Mouse (Mus musculus): Measurements from ENCODE around the gene Mydgf. TPM values are rescaled to one million over a fixed set of nuclear protein-coding genes. Genes with fewer than 3 reads are reported as not detected.

The Mydgf gene
- polyA plus RNA-seq, 1 experiment from 2014 or later, result 71.5 TPM

DNA sequence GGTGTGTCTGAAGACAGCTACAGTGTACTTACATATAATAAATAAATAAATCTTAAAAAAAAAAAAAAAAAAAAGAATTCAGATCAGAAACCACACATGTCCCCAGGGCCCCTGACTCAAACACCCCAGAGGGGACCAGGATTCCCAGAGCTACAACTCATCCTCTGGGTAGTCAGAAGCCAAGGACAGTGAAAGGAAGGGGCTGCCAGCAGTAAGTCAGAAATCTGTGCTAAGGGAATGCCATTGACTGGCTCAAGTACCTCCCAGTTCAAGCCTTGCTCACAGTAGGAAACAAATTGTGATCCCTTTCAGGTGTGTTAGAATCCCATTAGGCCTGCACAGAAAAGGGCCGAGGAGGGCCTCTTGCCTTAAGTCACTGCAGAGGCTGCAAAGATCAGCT is 30.5 kb upstream of the Mydgf start:
- H3K27ac ChIP-seq (ENCODE audit: low read length), result no peak overlapping the region
- no peak overlapping the region for H3K4me3 ChIP-seq (ENCODE audit: low read depth, low read length)
- no peaks in the 10 kb centered on the region for H3K27me3 ChIP-seq (ENCODE audit: control insufficient read depth, insufficient read depth, low read depth, low read length)
- peaks cover 25% of the 10 kb centered on the region for H3K4me1 ChIP-seq (ENCODE audit: control insufficient read depth, insufficient read depth, low read length)
- no peak overlapping the region for H3K9ac ChIP-seq (ENCODE audit: low read depth, low read length)
- H3K4me2 ChIP-seq (ENCODE audit: low read length), result no peak overlapping the region
- ATAC-seq, result no peak
- no peaks in the 10 kb centered on the region for H3K9me3 ChIP-seq (replicated peaks; ENCODE audit: control insufficient read depth, low read length, poor library complexity, severe bottlenecking)
- WGBS, result 72% methylated on average over 1 of the region's 1 CpGs
- peaks cover 14% of the 10 kb centered on the region for H3K36me3 ChIP-seq (ENCODE audit: control insufficient read depth, insufficient read depth, low read length)

- Histone ChIP-seq H3K4me1 (ENCODE audit: control insufficient read depth, insufficient read depth, low read length) (peaks cover 20% of the 10 kb centered on the region), H3K27me3 (ENCODE audit: control insufficient read depth, insufficient read depth, low read depth, low read length) (no peaks in the 10 kb centered on the region), H3K9me3 (replicated peaks; ENCODE audit: control insufficient read depth, low read length, poor library complexity, severe bottlenecking) (no peaks in the 10 kb centered on the region), H3K4me3 (ENCODE audit: low read depth, low read length) (no peak overlapping the region), H3K36me3 (ENCODE audit: control insufficient read depth, insufficient read depth, low read length) (peaks cover 19% of the 10 kb centered on the region), H3K4me2 (ENCODE audit: low read length) (no peak overlapping the region), H3K27ac (ENCODE audit: low read length) (no peak overlapping the region), H3K9ac (ENCODE audit: low read depth, low read length) (no peak overlapping the region)
- no peak for ATAC-seq
- 79% methylated on average over 6 of the region's 6 CpGs for WGBS
Observed at GRCm38 (mm10) chr17:56212676-56213075, 29.0 kb upstream of the Mydgf start.

DNA sequence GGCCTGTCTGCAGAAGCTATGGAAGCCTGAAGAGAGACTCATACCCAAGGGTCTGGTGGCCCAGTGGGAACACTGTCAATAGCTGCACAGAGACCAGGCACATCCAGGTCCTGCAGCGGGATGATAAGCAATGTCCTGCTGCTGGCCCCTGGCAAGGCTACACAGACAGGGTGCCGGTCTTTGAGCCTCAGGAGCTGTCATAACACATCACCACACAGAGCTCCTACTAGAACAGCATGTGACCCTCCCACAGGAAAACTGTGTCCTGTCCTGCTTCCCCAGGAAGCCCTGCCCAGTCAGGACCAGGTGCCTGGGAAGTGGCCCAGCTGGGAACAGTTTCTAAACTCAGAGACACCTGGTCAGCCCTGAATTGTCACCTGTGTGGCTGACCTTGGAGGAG is 27.4 kb upstream of the Mydgf start:
- H3K27me3 ChIP-seq (ENCODE audit: control insufficient read depth, insufficient read depth, low read depth, low read length), result no peaks in the 10 kb centered on the region
- no peak overlapping the region for H3K4me2 ChIP-seq (ENCODE audit: low read length)
- WGBS, result 96% methylated on average over 2 of the region's 2 CpGs
- peaks cover 4% of the 10 kb centered on the region for H3K4me1 ChIP-seq (ENCODE audit: control insufficient read depth, insufficient read depth, low read length)
- H3K9ac ChIP-seq (ENCODE audit: low read depth, low read length), result no peak overlapping the region
- no peak overlapping the region for H3K4me3 ChIP-seq (ENCODE audit: low read depth, low read length)
- no peak for ATAC-seq
- no peak overlapping the region for H3K27ac ChIP-seq (ENCODE audit: low read length)
- peaks cover 35% of the 10 kb centered on the region for H3K36me3 ChIP-seq (ENCODE audit: control insufficient read depth, insufficient read depth, low read length)
- H3K9me3 ChIP-seq (replicated peaks; ENCODE audit: control insufficient read depth, low read length, poor library complexity, severe bottlenecking), result no peaks in the 10 kb centered on the region

DNA sequence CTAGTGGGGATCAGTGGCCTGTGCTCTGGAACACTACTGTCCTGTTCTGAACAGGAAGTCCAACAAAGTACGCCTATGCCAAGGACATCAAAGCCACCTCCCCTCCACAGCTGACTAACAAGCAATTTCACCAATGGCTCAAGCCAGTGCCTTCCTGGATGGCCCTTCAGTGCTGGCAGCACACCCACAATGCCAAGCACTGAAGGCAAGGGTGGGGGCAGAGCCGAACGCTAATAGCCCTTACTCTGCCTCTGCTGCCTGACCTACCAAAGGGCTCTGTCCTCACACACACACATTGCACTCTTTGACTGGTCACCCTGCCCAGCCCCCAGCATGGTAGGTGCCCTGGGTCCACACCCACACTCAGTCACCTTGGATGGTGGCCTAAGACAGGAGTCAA is 25.1 kb upstream of the Mydgf start:
- no peak overlapping the region for H3K4me2 ChIP-seq (ENCODE audit: low read length)
- H3K36me3 ChIP-seq (ENCODE audit: control insufficient read depth, insufficient read depth, low read length), result peaks cover 52% of the 10 kb centered on the region
- H3K4me3 ChIP-seq (ENCODE audit: low read depth, low read length), result no peak overlapping the region
- ATAC-seq, result no peak
- H3K9ac ChIP-seq (ENCODE audit: low read depth, low read length), result no peak overlapping the region
- WGBS, result 93% methylated on average over 3 of the region's 3 CpGs
- no peaks in the 10 kb centered on the region for H3K9me3 ChIP-seq (replicated peaks; ENCODE audit: control insufficient read depth, low read length, poor library complexity, severe bottlenecking)
- no peaks in the 10 kb centered on the region for H3K27me3 ChIP-seq (ENCODE audit: control insufficient read depth, insufficient read depth, low read depth, low read length)
- H3K4me1 ChIP-seq (ENCODE audit: control insufficient read depth, insufficient read depth, low read length), result no peaks in the 10 kb centered on the region
- H3K27ac ChIP-seq (ENCODE audit: low read length), result no peak overlapping the region

GRCm38 (mm10) chr17:56207963-56208530 is 24.3 kb upstream of the Mydgf start:
- Histone ChIP-seq H3K9ac (ENCODE audit: low read depth, low read length) (no peak overlapping the region), H3K4me1 (ENCODE audit: control insufficient read depth, insufficient read depth, low read length) (no peaks in the 10 kb centered on the region), H3K27me3 (ENCODE audit: control insufficient read depth, insufficient read depth, low read depth, low read length) (no peaks in the 10 kb centered on the region), H3K27ac (ENCODE audit: low read length) (no peak overlapping the region), H3K36me3 (ENCODE audit: control insufficient read depth, insufficient read depth, low read length) (peaks cover 60% of the 10 kb centered on the region), H3K4me2 (ENCODE audit: low read length) (no peak overlapping the region), H3K4me3 (ENCODE audit: low read depth, low read length) (no peak overlapping the region), H3K9me3 (replicated peaks; ENCODE audit: control insufficient read depth, low read length, poor library complexity, severe bottlenecking) (no peaks in the 10 kb centered on the region)
- no peak for ATAC-seq
- 96% methylated on average over 9 of the region's 9 CpGs for WGBS

GRCm38 (mm10) chr17:56206986-56207674 is 23.4 kb upstream of the Mydgf start:
- Histone ChIP-seq H3K4me1 (ENCODE audit: control insufficient read depth, insufficient read depth, low read length) (no peaks in the 10 kb centered on the region), H3K9me3 (replicated peaks; ENCODE audit: control insufficient read depth, low read length, poor library complexity, severe bottlenecking) (no peaks in the 10 kb centered on the region), H3K4me3 (ENCODE audit: low read depth, low read length) (no peak overlapping the region), H3K27ac (ENCODE audit: low read length) (no peak overlapping the region), H3K36me3 (ENCODE audit: control insufficient read depth, insufficient read depth, low read length) (peaks cover 69% of the 10 kb centered on the region), H3K4me2 (ENCODE audit: low read length) (no peak overlapping the region), H3K27me3 (ENCODE audit: control insufficient read depth, insufficient read depth, low read depth, low read length) (no peaks in the 10 kb centered on the region), H3K9ac (ENCODE audit: low read depth, low read length) (no peak overlapping the region)
- no peak for ATAC-seq
- 85% methylated on average over 6 of the region's 6 CpGs for WGBS

- WGBS, result 89% methylated on average over 10 of the region's 10 CpGs
- ATAC-seq, result no peak
- no peak overlapping the region for H3K27ac ChIP-seq (ENCODE audit: low read length)
Observed at GRCm38 (mm10) chr17:56206276-56206884, 22.7 kb upstream of the Mydgf start.

GRCm38 (mm10) chr17:56203729-56204128 is 20.0 kb upstream of the Mydgf start:
- 62% methylated on average over 3 of the region's 3 CpGs for WGBS
- no peaks in the 10 kb centered on the region for H3K9me3 ChIP-seq (replicated peaks; ENCODE audit: control insufficient read depth, low read length, poor library complexity, severe bottlenecking)
- no peak for ATAC-seq

More at GRCm38 (mm10) chr17:56206276-56206884, 22.7 kb upstream of the Mydgf start:
- no peaks in the 10 kb centered on the region for H3K4me1 ChIP-seq (ENCODE audit: control insufficient read depth, insufficient read depth, low read length)
- H3K9me3 ChIP-seq (replicated peaks; ENCODE audit: control insufficient read depth, low read length, poor library complexity, severe bottlenecking), result no peaks in the 10 kb centered on the region
- H3K27me3 ChIP-seq (ENCODE audit: control insufficient read depth, insufficient read depth, low read depth, low read length), result no peaks in the 10 kb centered on the region
- no peak overlapping the region for H3K9ac ChIP-seq (ENCODE audit: low read depth, low read length)
- H3K36me3 ChIP-seq (ENCODE audit: control insufficient read depth, insufficient read depth, low read length), result peaks cover 73% of the 10 kb centered on the region
- no peak overlapping the region for H3K4me3 ChIP-seq (ENCODE audit: low read depth, low read length)
- H3K4me2 ChIP-seq (ENCODE audit: low read length), result no peak overlapping the region

DNA sequence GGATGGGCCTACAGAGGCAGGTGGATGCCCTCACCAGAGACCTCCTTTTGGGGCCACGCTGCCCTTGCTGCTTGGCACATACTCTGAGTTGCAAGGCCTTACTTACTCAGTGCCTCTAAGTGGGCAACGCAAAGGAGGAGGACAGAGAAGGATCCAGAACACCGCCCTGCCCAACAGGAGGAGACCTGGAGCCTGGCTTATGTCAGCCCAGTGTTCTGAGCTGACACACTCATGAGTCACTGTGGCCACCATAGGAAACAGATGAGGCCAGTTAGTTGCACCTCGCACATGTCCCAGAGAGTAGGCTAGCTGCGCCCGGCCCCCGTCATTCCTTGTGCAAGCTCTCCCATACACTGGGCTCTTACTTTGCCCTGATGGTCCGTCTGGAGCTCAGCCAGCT is 18.8 kb upstream of the Mydgf start:
- 95% methylated on average over 8 of the region's 8 CpGs for WGBS
- H3K9ac ChIP-seq (ENCODE audit: low read depth, low read length), result no peak overlapping the region

More at GRCm38 (mm10) chr17:56203729-56204128, 20.0 kb upstream of the Mydgf start:
- H3K4me3 ChIP-seq (ENCODE audit: low read depth, low read length), result no peak overlapping the region
- H3K27me3 ChIP-seq (ENCODE audit: control insufficient read depth, insufficient read depth, low read depth, low read length), result no peaks in the 10 kb centered on the region
- H3K9ac ChIP-seq (ENCODE audit: low read depth, low read length), result no peak overlapping the region
- H3K27ac ChIP-seq (ENCODE audit: low read length), result no peak overlapping the region
- peaks cover 72% of the 10 kb centered on the region for H3K36me3 ChIP-seq (ENCODE audit: control insufficient read depth, insufficient read depth, low read length)
- H3K4me2 ChIP-seq (ENCODE audit: low read length), result no peak overlapping the region
- H3K4me1 ChIP-seq (ENCODE audit: control insufficient read depth, insufficient read depth, low read length), result no peaks in the 10 kb centered on the region

More for the DNA sequence above, 18.8 kb upstream of the Mydgf start:
- Histone ChIP-seq H3K27ac (ENCODE audit: low read length) (no peak overlapping the region), H3K4me2 (ENCODE audit: low read length) (no peak overlapping the region), H3K36me3 (ENCODE audit: control insufficient read depth, insufficient read depth, low read length) (peaks cover 80% of the 10 kb centered on the region), H3K27me3 (ENCODE audit: control insufficient read depth, insufficient read depth, low read depth, low read length) (no peaks in the 10 kb centered on the region), H3K4me3 (ENCODE audit: low read depth, low read length) (no peak overlapping the region), H3K9me3 (replicated peaks; ENCODE audit: control insufficient read depth, low read length, poor library complexity, severe bottlenecking) (no peaks in the 10 kb centered on the region), H3K4me1 (ENCODE audit: control insufficient read depth, insufficient read depth, low read length) (no peaks in the 10 kb centered on the region)
- ATAC-seq, result no peak
